Mouse (Mus musculus) midbrain, embryonic 14.5 days (tissue): ENCODE results near the gene Ube4a. TPM values are rescaled to one million over a fixed set of nuclear protein-coding genes. Genes with fewer than 3 reads are reported as not detected.

Experiments
- ATAC-seq: fragments of 200-750 bp; cut with Nextera tagmentation; 2 replicates; pipeline ENCODE4 v1.8.0; 2017; ENCODE audit warnings: moderate number of reproducible peaks, moderate library complexity; ENCODE audit not compliant: low FRiP score, low TSS enrichment
- DNase-seq: peaks from one replicate; pipeline ENCODE4 v3.0.0-alpha.2; 2015
- H3K27ac ChIP-seq: fragments of 300-500 bp; sonication (generic); replicated peaks from 2 replicates; pipeline ENCODE4 v1.5.1; 2014; ENCODE audit warnings: mild to moderate bottlenecking, low read depth, low read length, moderate library complexity
- H3K27me3 ChIP-seq: fragments of 300-500 bp; sonication (generic); 2 replicates; pipeline ENCODE4 v1.6.1; 2014; ENCODE audit warnings: low read length, control low read depth, mixed read lengths; ENCODE audit not compliant: control insufficient read depth, insufficient read depth
- H3K36me3 ChIP-seq: fragments of 300-500 bp; sonication (generic); 2 replicates; pipeline ENCODE4 v1.6.1; 2014; ENCODE audit warnings: low read length, control low read depth; ENCODE audit not compliant: control insufficient read depth, insufficient read depth
- H3K4me1 ChIP-seq: fragments of 300-500 bp; sonication (generic); 2 replicates; pipeline ENCODE4 v1.6.1; 2014; ENCODE audit warnings: mild to moderate bottlenecking, antibody characterized with exemption, low read length, control low read depth; ENCODE audit not compliant: control insufficient read depth, insufficient read depth
- H3K4me2 ChIP-seq: fragments of 300-500 bp; sonication (generic); 2 replicates; pipeline ENCODE4 v1.6.1; 2014; ENCODE audit warnings: mild to moderate bottlenecking, low read length, moderate library complexity
- H3K4me3 ChIP-seq: fragments of 300-500 bp; sonication (generic); replicated peaks from 2 replicates; pipeline ENCODE4 v1.5.1; 2014; ENCODE audit warnings: low read depth, low read length
- H3K9ac ChIP-seq: fragments of 300-500 bp; sonication (generic); replicated peaks from 2 replicates; pipeline ENCODE4 v1.6.1; 2014; ENCODE audit warnings: mild to moderate bottlenecking, low read length, moderate library complexity
- H3K9me3 ChIP-seq: fragments of 300-500 bp; sonication (generic); 2 replicates; pipeline ENCODE4 v1.6.1; 2016; ENCODE audit warnings: low read length, control low read depth, mixed read lengths; ENCODE audit not compliant: control insufficient read depth
- WGBS: fragments of 180-500 bp; shearing (Covaris S2); extraction: QIAGEN DNeasy Blood & Tissue Kit; methylation state at CpG from one replicate; pipeline ENCODE4 v1.1.7; 2014; 5-methylcytosine and 5-hydroxymethylcytosine counted together
- polyA plus RNA-seq: library from polyadenylated mRNA; unstranded; fragments of >200 nt; fragmentation: Nextera tagmentation; extraction: Ambion mirVana; gene quantifications from 2 replicates; pipeline ENCODE4 v1.2.1, GENCODE M21; 2014

Gene Ube4a
- polyA plus RNA-seq, 1 experiment from 2014 or later = 59.0 TPM

DNA sequence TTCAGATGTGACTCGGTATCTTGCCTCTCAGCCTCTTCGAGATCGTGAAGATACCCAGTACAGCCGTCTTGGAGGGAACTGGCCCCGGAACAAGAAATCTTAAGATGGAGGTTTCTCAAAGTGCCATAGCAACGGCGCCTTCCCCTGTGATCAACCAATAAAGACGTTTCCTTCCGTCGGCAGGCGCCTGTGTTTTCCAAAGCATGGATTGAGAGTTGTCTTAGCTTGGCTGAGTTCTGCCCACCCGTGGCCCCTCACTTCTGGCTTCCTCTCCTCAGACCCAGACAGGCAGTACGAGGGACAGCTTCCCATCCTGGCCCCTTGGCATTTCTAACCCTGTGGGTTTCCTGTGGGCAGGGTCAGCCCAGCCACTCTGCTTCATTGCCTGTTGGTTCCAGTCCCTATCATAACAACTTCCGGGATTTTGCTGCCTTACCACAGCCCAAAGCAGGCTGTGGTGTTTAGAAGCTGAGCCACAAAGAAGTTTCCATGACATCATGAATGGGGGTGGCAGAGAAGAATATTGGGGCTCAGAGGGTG is 20.9 kb upstream of the Ube4a start:
- Histone ChIP-seq H3K27me3 (no peaks in the 10 kb centered on the region), H3K9ac (no peak overlapping the region), H3K27ac (no peak overlapping the region), H3K4me1 (no peaks in the 10 kb centered on the region), H3K4me2 (no peak overlapping the region), H3K4me3 (no peak overlapping the region), H3K36me3 (no peaks in the 10 kb centered on the region), H3K9me3 (no peaks in the 10 kb centered on the region)
- peak; percentile 3 for DNase-seq
- ATAC-seq = no peak
- WGBS = 35% methylated on average over 14 of the region's 14 CpGs

DNA sequence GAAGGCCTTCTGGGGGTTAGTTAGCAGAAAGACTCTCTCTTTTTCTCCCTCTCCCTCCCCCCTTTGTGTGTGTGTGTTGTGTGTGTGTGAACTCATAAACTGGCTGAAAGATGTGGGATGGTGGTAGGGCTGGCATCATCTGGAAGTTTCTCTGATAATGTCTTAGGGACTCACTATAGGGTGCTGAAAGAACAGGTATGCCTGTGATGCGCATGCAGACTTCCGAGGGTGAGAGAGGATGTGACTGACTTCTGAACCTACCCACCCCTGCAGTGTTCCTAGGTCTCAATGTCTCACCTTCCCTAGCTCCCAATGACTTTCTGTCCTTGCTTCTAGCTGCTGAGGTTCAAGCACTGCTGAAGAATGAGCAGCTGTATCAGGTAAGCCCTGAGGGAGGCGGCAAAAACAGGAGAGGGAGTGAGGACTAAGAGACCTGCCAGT is 20.3 kb upstream of the Ube4a start:
- Histone ChIP-seq H3K36me3 (no peaks in the 10 kb centered on the region), H3K27ac (no peak overlapping the region), H3K27me3 (no peaks in the 10 kb centered on the region), H3K4me2 (no peak overlapping the region), H3K9me3 (no peaks in the 10 kb centered on the region), H3K4me1 (no peaks in the 10 kb centered on the region), H3K9ac (no peak overlapping the region), H3K4me3 (no peak overlapping the region)
- 88% methylated on average over 3 of the region's 3 CpGs for WGBS
- ATAC-seq (no peak), DNase-seq (no peak)

DNA sequence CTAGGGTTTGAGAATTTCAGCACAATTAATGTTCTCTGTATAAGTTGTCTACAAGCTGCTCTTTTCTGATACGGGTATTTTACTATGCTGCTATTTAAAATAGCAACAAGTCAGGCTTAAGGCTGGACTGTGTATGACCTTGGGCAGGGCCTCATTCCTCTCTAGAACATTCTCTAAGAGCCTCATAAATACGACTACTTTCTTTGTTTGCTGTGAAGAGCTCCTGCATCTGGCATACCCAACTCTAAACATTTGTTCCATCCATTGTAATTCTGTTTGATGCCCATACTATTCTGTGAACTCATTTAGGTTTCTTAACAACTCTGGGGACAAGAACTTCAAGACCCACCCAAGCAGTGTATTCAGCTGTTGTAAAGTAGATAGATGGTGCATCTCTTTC is 17.6 kb upstream of the Ube4a start:
- Histone ChIP-seq H3K4me3 (no peak overlapping the region), H3K36me3 (no peaks in the 10 kb centered on the region), H3K4me1 (no peaks in the 10 kb centered on the region), H3K9ac (no peak overlapping the region), H3K27ac (no peak overlapping the region), H3K4me2 (no peak overlapping the region), H3K27me3 (no peaks in the 10 kb centered on the region), H3K9me3 (no peaks in the 10 kb centered on the region)
- no peak for ATAC-seq
- 70% methylated on average over 2 of the region's 2 CpGs for WGBS
- no peak for DNase-seq

DNA sequence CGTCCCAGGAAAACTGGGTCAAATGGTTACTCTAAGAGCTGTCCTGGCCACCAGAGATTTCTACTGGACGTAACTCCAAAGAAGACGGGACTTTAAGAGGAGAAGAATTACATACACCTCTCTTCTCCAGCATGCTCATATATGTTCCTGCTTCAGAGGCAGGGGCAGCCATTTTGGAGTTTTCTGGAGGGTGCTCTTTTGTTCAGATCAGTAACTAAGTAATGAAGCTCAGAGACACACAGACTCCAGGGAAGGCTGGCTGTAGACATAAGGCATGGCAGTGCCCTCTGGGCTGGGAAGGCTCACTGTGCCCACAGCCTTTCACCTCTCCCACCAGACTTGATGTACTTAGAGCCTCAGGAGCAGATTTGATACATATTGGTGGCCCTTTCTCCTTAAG is 17.1 kb upstream of the Ube4a start:
- H3K27ac ChIP-seq = no peak overlapping the region
- DNase-seq (no peak), ATAC-seq (no peak)
- WGBS = 92% methylated on average over 3 of the region's 3 CpGs
- no peak overlapping the region for H3K4me3 ChIP-seq
- no peak overlapping the region for H3K9ac ChIP-seq
- H3K4me1 ChIP-seq = no peaks in the 10 kb centered on the region
- H3K36me3 ChIP-seq = no peaks in the 10 kb centered on the region
- H3K9me3 ChIP-seq = no peaks in the 10 kb centered on the region
- no peak overlapping the region for H3K4me2 ChIP-seq
- H3K27me3 ChIP-seq = no peaks in the 10 kb centered on the region

DNA sequence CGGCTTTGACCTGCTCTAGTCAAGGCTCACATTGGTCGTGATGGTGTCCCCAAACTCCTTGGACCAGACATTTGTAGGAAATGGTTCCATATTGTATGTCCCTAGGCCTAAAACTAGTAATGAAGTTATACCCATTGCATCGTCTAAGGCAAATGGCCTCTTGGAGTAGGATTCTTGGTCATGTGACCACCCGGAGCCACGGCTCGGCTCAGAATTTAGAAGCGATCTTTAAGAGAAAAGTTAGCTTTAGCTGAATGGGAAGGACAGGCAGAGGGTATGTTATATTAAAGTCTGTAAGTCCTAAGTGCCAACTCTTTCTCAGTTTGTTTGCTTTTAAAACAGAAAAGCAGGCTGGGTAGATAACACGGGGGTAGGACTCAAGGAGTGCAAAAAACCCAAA is 16.7 kb upstream of the Ube4a start:
- WGBS = 92% methylated on average over 8 of the region's 8 CpGs
- Histone ChIP-seq H3K4me1 (no peaks in the 10 kb centered on the region), H3K9me3 (no peaks in the 10 kb centered on the region), H3K4me3 (no peak overlapping the region), H3K9ac (no peak overlapping the region), H3K4me2 (no peak overlapping the region), H3K36me3 (no peaks in the 10 kb centered on the region), H3K27ac (no peak overlapping the region), H3K27me3 (no peaks in the 10 kb centered on the region)
- ATAC-seq = no peak
- DNase-seq = no peak

DNA sequence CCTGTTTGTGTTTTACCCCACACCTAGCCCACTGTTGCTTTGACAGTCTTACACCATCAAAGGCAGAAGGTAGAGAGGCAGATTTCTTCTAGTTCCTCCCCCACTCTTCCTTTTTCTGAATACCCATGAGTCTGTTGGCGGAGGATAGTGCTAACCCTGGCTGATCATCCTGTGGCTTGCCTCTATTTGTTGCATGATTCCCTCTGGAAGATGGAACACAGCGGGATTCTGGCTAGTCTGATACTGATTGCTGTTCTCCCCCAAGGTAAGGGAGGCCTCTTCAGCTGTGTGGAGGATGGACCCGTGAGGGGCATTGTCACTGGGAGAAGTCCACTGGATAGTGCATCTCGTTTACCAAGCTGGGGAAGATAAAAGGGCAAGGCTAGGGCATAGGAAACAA is 16.3 kb upstream of the Ube4a start, which contains the start of gene Cd3d:
TSS of gene Cd3d (plus strand) at position 111 of the 400 bp plus-strand sequence.
- H3K4me3 ChIP-seq = no peak within 1 kb of the TSS
- no peaks in the 10 kb centered on the region for H3K9me3 ChIP-seq
- H3K4me1 ChIP-seq = no peaks in the 10 kb centered on the region
- no peaks in the 10 kb centered on the region for H3K36me3 ChIP-seq
- no peak within 1 kb of the TSS for H3K27ac ChIP-seq
- WGBS = 77% methylated on average over 4 of the region's 4 CpGs
- DNase-seq = no peak
- H3K9ac ChIP-seq = no peak within 1 kb of the TSS
- H3K4me2 ChIP-seq = no peak within 1 kb of the TSS
- H3K27me3 ChIP-seq = no peaks in the 10 kb centered on the region
- ATAC-seq = no peak

DNA sequence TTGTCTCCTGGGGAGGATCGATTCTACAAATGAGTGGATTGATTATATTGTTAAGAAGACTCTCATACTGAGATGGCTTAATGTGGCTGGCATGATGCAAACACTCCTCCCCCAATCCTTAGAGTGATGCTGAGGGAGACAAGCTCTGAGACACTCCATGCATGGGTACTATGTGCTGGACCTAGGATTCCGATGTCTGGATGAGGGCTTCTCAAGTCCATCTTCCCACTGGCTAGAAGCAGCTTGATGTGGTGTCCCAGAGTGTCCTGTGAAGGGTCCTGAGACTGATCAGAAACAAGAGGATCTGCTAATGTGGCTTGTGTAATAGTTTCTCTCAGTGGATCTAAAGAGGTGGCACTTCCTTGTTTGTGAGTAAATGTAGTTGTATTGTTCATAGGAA is 15.7 kb upstream of the Ube4a start:
- Histone ChIP-seq H3K9ac (no peak overlapping the region), H3K27ac (no peak overlapping the region), H3K4me1 (no peaks in the 10 kb centered on the region), H3K36me3 (no peaks in the 10 kb centered on the region), H3K4me3 (no peak overlapping the region), H3K27me3 (no peaks in the 10 kb centered on the region), H3K4me2 (no peak overlapping the region), H3K9me3 (no peaks in the 10 kb centered on the region)
- DNase-seq = no peak
- WGBS = 88% methylated on average over 2 of the region's 2 CpGs
- no peak for ATAC-seq

DNA sequence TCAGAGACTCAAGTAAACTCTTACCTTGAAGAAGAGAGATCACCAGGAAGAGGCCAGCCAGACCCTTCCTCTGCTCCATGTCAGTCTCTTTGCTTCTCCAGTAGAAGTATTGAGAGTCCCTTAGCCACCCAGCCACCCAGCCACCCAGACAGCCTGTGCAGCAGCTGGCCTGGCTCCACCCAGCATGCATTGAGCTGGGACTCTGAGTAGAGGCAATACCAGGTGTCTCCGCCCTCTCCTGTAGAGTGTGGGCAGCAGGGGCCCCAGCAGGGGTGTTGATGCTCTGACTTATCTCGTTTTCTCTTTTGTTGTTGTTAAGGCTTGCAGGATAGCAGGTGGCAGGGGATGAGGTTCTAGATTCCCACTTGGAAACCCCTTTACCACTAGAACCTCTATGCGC is 14.8 kb upstream of the Ube4a start, which contains the start of gene Cd3g:
TSS of gene Cd3g (minus strand) at position 190 of the 400 bp plus-strand sequence.
- 69% methylated on average over 3 of the region's 3 CpGs for WGBS
- DNase-seq (no peak), ATAC-seq (no peak)
- no peak within 1 kb of the TSS for H3K4me2 ChIP-seq
- no peak within 1 kb of the TSS for H3K27ac ChIP-seq
- no peak within 1 kb of the TSS for H3K4me3 ChIP-seq
- no peaks in the 10 kb centered on the region for H3K36me3 ChIP-seq
- H3K9me3 ChIP-seq = no peaks in the 10 kb centered on the region
- H3K27me3 ChIP-seq = no peaks in the 10 kb centered on the region
- no peak within 1 kb of the TSS for H3K9ac ChIP-seq
- H3K4me1 ChIP-seq = no peaks in the 10 kb centered on the region

DNA sequence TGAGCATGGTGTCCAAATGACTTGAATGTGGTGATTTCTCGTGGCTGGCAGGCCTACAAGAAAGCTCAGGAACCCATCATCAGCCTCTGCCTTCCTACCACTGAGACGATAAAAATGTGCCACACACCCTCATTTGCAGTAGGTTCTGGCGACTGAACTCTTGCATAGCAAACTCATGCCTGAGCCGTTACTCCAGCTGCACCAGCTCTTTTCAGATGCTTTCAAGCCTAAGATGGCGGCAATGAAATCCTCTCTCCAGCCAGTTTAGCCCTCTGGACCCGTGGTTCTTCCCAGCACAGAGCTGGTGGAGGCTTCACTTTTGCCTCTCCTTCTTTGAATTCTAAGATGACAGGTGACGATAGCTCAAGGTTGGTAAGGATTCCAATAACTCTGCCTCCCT is 14.4 kb upstream of the Ube4a start:
- 77% methylated on average over 7 of the region's 7 CpGs for WGBS
- no peak overlapping the region for H3K4me2 ChIP-seq
- H3K9me3 ChIP-seq = no peaks in the 10 kb centered on the region
- H3K9ac ChIP-seq = no peak overlapping the region
- H3K27ac ChIP-seq = no peak overlapping the region
- DNase-seq (no peak), ATAC-seq (no peak)
- H3K4me1 ChIP-seq = no peaks in the 10 kb centered on the region
- H3K36me3 ChIP-seq = no peaks in the 10 kb centered on the region
- H3K4me3 ChIP-seq = no peak overlapping the region
- no peaks in the 10 kb centered on the region for H3K27me3 ChIP-seq
